Mouse (Mus musculus): Measurements from ENCODE around the gene Gm2042.
"Not testable (repeated sequence)": the region's sequence is repeated elsewhere in the genome, so short reads cannot be mapped to it uniquely, and the experiment has no call there.

Gene Gm2042

GRCm38 (mm10) chr12:87953780-87954179 lies at the start of gene Gm2042:
Gene Gm2042, plus strand, starts transcription at chr12:87954080.
- not testable (repeated sequence) for DNase-seq

GRCm38 (mm10) chr12:87919721-87920120 lies 34.2 kb upstream of the Gm2042 start, which contains the start of gene Gm2035:
Gene Gm2035, minus strand, starts transcription at chr12:87919857.
- DNase-seq = not testable (repeated sequence)

GRCm38 (mm10) chr12:87984000-87984399 lies 30.1 kb downstream of the Gm2042 start:
- DNase-seq = not testable (repeated sequence)

- DNase-seq = not testable (repeated sequence)
Observed at GRCm38 (mm10) chr12:88004118-88004517, 50.2 kb downstream of the Gm2042 start.
